8 mouse cellular contexts compared by ENCODE assay signal in genomic region chr19:32486106-32486724, GRCm38 (mm10). TPM values are rescaled to one million over a fixed set of nuclear protein-coding genes. Genes with fewer than 3 reads are reported as not detected.
DNase-seq lines count a peak whose midpoint lies in the region; ATAC-seq and TF ChIP-seq lines count a peak whose summit lies in the region.
"Not testable (repeated sequence)": the region's sequence is repeated elsewhere in the genome, so short reads cannot be mapped to it uniquely, and the experiment has no call there.

No protein-coding gene starts in this region.

- H3K4me3 ChIP-seq in gastrocnemius, adult 2 months: peak overlapping the region; percentile 96
- H3K4me3 ChIP-seq in hindbrain, embryonic 16.5 days (ENCODE audit: low read length): peak overlapping the region; percentile 83
- H3K4me3 ChIP-seq in left cerebral cortex, adult 2 months: peak overlapping the region; percentile 56
- H3K4me3 ChIP-seq in macrophage (ENCODE audit: inconsistent target): peak overlapping the region; percentile 36

- H3K9me3 ChIP-seq in hindbrain, embryonic 16.5 days (ENCODE audit: control insufficient read depth, low read length): not testable (repeated sequence)

- DNase-seq in NIH3T3 (ENCODE audit: low read depth): peak; percentile 77
- peak; percentile 49 to 51 for DNase-seq in cerebellum, postnatal 36 days
- DNase-seq in gastrocnemius, adult 2 months: peak; percentile 81
- DNase-seq in left cerebral cortex, adult 2 months (ENCODE audit: extremely low spot score in 1 of 2, low spot score in 2 of 2): peak; percentile 66
- DNase-seq in right cerebral cortex, adult 18-20 months: peak; percentile 79
- DNase-seq in urinary bladder, adult 18-20 months (ENCODE audit: low spot score in 2 of 2): peak; percentile 46 to 75

- intact Hi-C loops in gastrocnemius, adult 2 months (cut with DNase I): loop anchor here (2.0 to 10.0 kb wide), 4 partner anchors 99 to 513 kb away; partner anchors contain the start of gene Sgms1
- intact Hi-C loops in left cerebral cortex, adult 2 months (cut with DNase I): loop anchor here (5.0 kb wide), 2 partner anchors 99 to 314 kb away; partner anchors contain the start of gene Sgms1

- ATAC-seq in hindbrain, embryonic 16.5 days: peak; percentile 89

- not testable (repeated sequence) for H3K36me3 ChIP-seq in hindbrain, embryonic 16.5 days (ENCODE audit: control insufficient read depth, insufficient read depth, low read length); macrophage (ENCODE audit: inconsistent target)

- TF ChIP-seq CTCF in gastrocnemius, adult 2 months (IDR thresholded peaks at IDR 0.05): peak; percentile 65
- peak; percentile 47 for TF ChIP-seq CTCF in left cerebral cortex, adult 2 months (IDR thresholded peaks at IDR 0.05)

- H3K79me2 ChIP-seq in macrophage (ENCODE audit: inconsistent target): peaks cover 32% of the 10 kb centered on the region; the same call in 1 of the 2 replicates

- not testable (repeated sequence) for H3K27me3 ChIP-seq in hindbrain, embryonic 16.5 days (replicated peaks; ENCODE audit: control insufficient read depth, insufficient read depth, low read length)

- peaks cover 19% of the 10 kb centered on the region for H3K4me1 ChIP-seq in hindbrain, embryonic 16.5 days (ENCODE audit: control insufficient read depth, insufficient read depth, low read depth, low read length)

- peak overlapping the region; percentile 82 for H3K4me2 ChIP-seq in hindbrain, embryonic 16.5 days (ENCODE audit: low read length)

- peak overlapping the region; percentile 94 for H3K9ac ChIP-seq in hindbrain, embryonic 16.5 days (ENCODE audit: low read depth, low read length)

- peak overlapping the region; percentile 86 for H3K27ac ChIP-seq in gastrocnemius, adult 2 months
- H3K27ac ChIP-seq in hindbrain, embryonic 16.5 days (ENCODE audit: low read depth, low read length): peak overlapping the region; percentile 85
- H3K27ac ChIP-seq in left cerebral cortex, adult 2 months: peak overlapping the region; percentile 91
- H3K27ac ChIP-seq in macrophage: not testable (repeated sequence)

- WGBS in hindbrain, embryonic 16.5 days: under 1% methylated on average over 46 of the region's 47 CpGs
- 1% methylated on average over 39 of the region's 47 CpGs for WGBS in macrophage (ENCODE audit: missing documents)

RNA-seq across cellular contexts. Expression of gene Minpp1, which starts 0.6 kb away (rescaled TPM):
- total RNA-seq in gastrocnemius, adult 2 months (2021): 10 to 100 TPM; 14.4 to 14.6 TPM
- polyA plus RNA-seq in hindbrain, embryonic 16.5 days (2015; fragmentation: Nextera tagmentation; extraction: Ambion mirVana): 53.9 and 54.7 TPM in 2 replicates
- total RNA-seq in left cerebral cortex, adult 2 months (2021): 10 to 100 TPM; 66.3 to 71.3 TPM
- total RNA-seq in macrophage (2018; cell fraction: chromatin; rRNA removed): 10 to 100 TPM in 15 of 26 experiments, 1 to 10 TPM in 11; 6.2 to 27.1 (median 11.5) TPM
- total RNA-seq in macrophage (2018; cell fraction: cytosol; rRNA removed): 10 to 100 TPM; 20.4 to 41.3 (median 29.1) TPM
- total RNA-seq in macrophage (2018; cell fraction: nucleus; rRNA removed): 10 to 100 TPM; 14.2 to 50.1 (median 31.3) TPM
- polyA plus RNA-seq in macrophage (2018): 17.2 to 36.1 TPM (median 26.8 TPM) in 3 replicates

RNA-seq across cellular contexts. Expression of gene Rpl9-ps6, which starts 19.8 kb away (rescaled TPM):
- 10 to 100 TPM; 27.1 to 36.4 TPM for total RNA-seq in gastrocnemius, adult 2 months (2021)
- 40.2 and 76.1 TPM in 2 replicates for polyA plus RNA-seq in hindbrain, embryonic 16.5 days (2015; fragmentation: Nextera tagmentation; extraction: Ambion mirVana)
- 10 to 100 TPM; 29.3 to 40.0 TPM for total RNA-seq in left cerebral cortex, adult 2 months (2021)
- 1 to 10 TPM in 18 of 26 experiments, not detected in 8; 1.8 to 8.1 (median 3.9) TPM for total RNA-seq in macrophage (2018; cell fraction: chromatin; rRNA removed)
- total RNA-seq in macrophage (2018; cell fraction: cytosol; rRNA removed): 10 to 100 TPM in 17 of 26 experiments, 1 to 10 TPM in 9; 6.8 to 27.6 (median 11.1) TPM
- total RNA-seq in macrophage (2018; cell fraction: nucleus; rRNA removed): 1 to 10 TPM in 24 of 26 experiments, not detected in 2; 1.3 to 5.8 (median 2.8) TPM
- 2.4 to 44.9 TPM (median 39.4 TPM) in 3 replicates for polyA plus RNA-seq in macrophage (2018)

Comparison
In these comparisons a context has a peak if more than half of its experiments do, and no peak if none do; other contexts are left out.
1. H3K4me3 ChIP-seq: peak in every context shown above with its lines; median percentile 96 in gastrocnemius, adult 2 months; 83 in hindbrain, embryonic 16.5 days; 56 in left cerebral cortex, adult 2 months; 36 in macrophage.
2. RNA of gene Minpp1, which starts 0.6 kb away (total RNA-seq): 66.3 to 71.3 TPM in left cerebral cortex, adult 2 months; 14.4 to 14.6 TPM in gastrocnemius, adult 2 months; every median in the first group is over 4 times any median in the second.
3. Peak in every context shown above with its lines, with median percentiles within 50 percentile points of each other: DNase-seq.